Mouse (Mus musculus): ENCODE results near the gene Glt8d1.

Gene Glt8d1

GRCm38 (mm10) chr14:31001307-31002205 is at the start of gene Glt8d1, which contains the start of gene Spcs1:
Glt8d1 (plus strand) TSS chr14:31001400.
Spcs1 (minus strand) TSS chr14:31001672.
- peak; percentile 83 to 85 for DNase-seq (ENCODE audit: low spot score in 2 of 2)

- DNase-seq (ENCODE audit: low spot score in 2 of 2) = no peak
Measured at GRCm38 (mm10) chr14:30958517-30958916, 42.7 kb upstream of the Glt8d1 start.

- no peak for DNase-seq (ENCODE audit: low spot score in 2 of 2)
Measured at GRCm38 (mm10) chr14:30959031-30959430, 42.2 kb upstream of the Glt8d1 start.

- no peak for DNase-seq (ENCODE audit: low spot score in 2 of 2)
Measured at GRCm38 (mm10) chr14:30960366-30960765, 40.8 kb upstream of the Glt8d1 start.

GRCm38 (mm10) chr14:30974204-30974603 is 27.0 kb upstream of the Glt8d1 start:
- DNase-seq (ENCODE audit: low spot score in 2 of 2) = no peak

GRCm38 (mm10) chr14:30976222-30976621 is 25.0 kb upstream of the Glt8d1 start:
- DNase-seq (ENCODE audit: low spot score in 2 of 2) = no peak

- no peak for DNase-seq (ENCODE audit: low spot score in 2 of 2)
Measured at GRCm38 (mm10) chr14:30996417-30996816, 4.8 kb upstream of the Glt8d1 start.

GRCm38 (mm10) chr14:31000356-31000755 is 844 bp upstream of the Glt8d1 start:
- no peak for DNase-seq (ENCODE audit: low spot score in 2 of 2)

GRCm38 (mm10) chr14:31000816-31001306 is 339 bp upstream of the Glt8d1 start:
- no peak for DNase-seq (ENCODE audit: low spot score in 2 of 2)

- DNase-seq (ENCODE audit: low spot score in 2 of 2) = no peak
Measured at GRCm38 (mm10) chr14:31004527-31004926, 3.3 kb downstream of the Glt8d1 start.

GRCm38 (mm10) chr14:31006779-31007178 is 5.6 kb downstream of the Glt8d1 start:
- no peak for DNase-seq (ENCODE audit: low spot score in 2 of 2)

- no peak for DNase-seq (ENCODE audit: low spot score in 2 of 2)
Measured at GRCm38 (mm10) chr14:31011588-31011987, 10.4 kb downstream of the Glt8d1 start.

- no peak for DNase-seq (ENCODE audit: low spot score in 2 of 2)
Measured at GRCm38 (mm10) chr14:31013928-31014327, 12.7 kb downstream of the Glt8d1 start.

- DNase-seq (ENCODE audit: low spot score in 2 of 2) = no peak
Measured at GRCm38 (mm10) chr14:31016063-31016462, 14.9 kb downstream of the Glt8d1 start.

GRCm38 (mm10) chr14:31017854-31018253 is 16.7 kb downstream of the Glt8d1 start:
- DNase-seq (ENCODE audit: low spot score in 2 of 2) = peak; percentile 19 to 31

GRCm38 (mm10) chr14:31018860-31019291 is 17.7 kb downstream of the Glt8d1 start, which contains the start of the genes Pbrm1 and Gnl3:
Pbrm1 (plus strand) TSS chr14:31019138.
Gnl3 (minus strand) TSS chr14:31019152.
- DNase-seq (ENCODE audit: low spot score in 2 of 2) = peak; percentile 95 to 97

- DNase-seq (ENCODE audit: low spot score in 2 of 2) = peak; percentile 84 to 87
Measured at GRCm38 (mm10) chr14:31019331-31020205, 18.4 kb downstream of the Glt8d1 start.

- DNase-seq (ENCODE audit: low spot score in 2 of 2) = no peak
Measured at GRCm38 (mm10) chr14:31022579-31022978, 21.4 kb downstream of the Glt8d1 start.

GRCm38 (mm10) chr14:31025785-31026184 is 24.6 kb downstream of the Glt8d1 start:
- DNase-seq (ENCODE audit: low spot score in 2 of 2) = peak; percentile 16 to 36

- no peak for DNase-seq (ENCODE audit: low spot score in 2 of 2)
Measured at GRCm38 (mm10) chr14:31045296-31045695, 44.1 kb downstream of the Glt8d1 start.

GRCm38 (mm10) chr14:31045817-31046216 is 44.6 kb downstream of the Glt8d1 start:
- no peak for DNase-seq (ENCODE audit: low spot score in 2 of 2)

Data from natural killer cell, adult 2 months (primary cell).